Mouse (Mus musculus): ENCODE results near the gene Cse1l. TPM values are rescaled to one million over a fixed set of nuclear protein-coding genes. Genes with fewer than 3 reads are reported as not detected.

Gene Cse1l
- total and polyA plus RNA-seq, 3 experiments, result 76.0 to 165 (median 162) TPM

DNA sequence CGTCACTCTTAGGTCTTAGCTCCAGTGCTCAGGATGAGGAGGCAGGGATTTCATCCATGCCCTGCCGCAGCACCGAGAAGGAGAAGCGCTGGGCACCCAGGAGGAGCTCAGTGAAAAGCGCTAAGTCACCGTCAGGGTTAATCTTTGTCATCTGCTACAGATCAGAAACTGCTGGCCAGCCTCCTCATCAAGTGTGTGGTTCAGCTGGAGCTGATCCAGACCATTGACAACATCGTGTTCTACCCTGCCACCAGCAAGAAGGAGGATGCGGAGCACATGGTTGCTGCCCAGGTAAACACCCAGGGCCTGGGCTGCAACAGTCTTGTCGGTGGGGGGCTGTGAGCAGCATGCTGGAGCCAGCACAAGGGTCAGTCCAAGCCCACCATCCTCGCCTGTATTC is 20.2 kb upstream of the Cse1l start:
- Histone ChIP-seq H3K79me2 (replicated peaks; ENCODE audit: control insufficient read depth, extremely low read depth, insufficient read depth, poor library complexity, severe bottlenecking) (no peaks in the 10 kb centered on the region), H3K4me2 (ENCODE audit: insufficient read depth, low read depth, poor library complexity, severe bottlenecking) (no peak overlapping the region), H3K4me3 (replicated peaks in 1 of 3; ENCODE audit: low read depth in 2 of 3, low read length in 2 of 3, poor library complexity in 1 of 3) (no peak overlapping the region), H3K27ac (ENCODE audit: insufficient read depth, low read depth) (no peak overlapping the region), H3K27me3 (replicated peaks) (no peaks in the 10 kb centered on the region), H3K9ac (ENCODE audit: insufficient read depth, low read depth) (no peak overlapping the region), H3K36me3 (replicated peaks in 1 of 2; ENCODE audit: control insufficient read depth in 1 of 2, insufficient read depth in 1 of 2, low read length in 1 of 2) (peaks cover 29 to 72% of the 10 kb centered on the region in 2 experiments), H3K4me1 (ENCODE audit: control insufficient read depth in 1 of 2, insufficient read depth in 2 of 2) (peaks cover 0 to 3% of the 10 kb centered on the region in 2 experiments; a peak in 2 of 4 replicates), H3K9me3 (replicated peaks; ENCODE audit: low read length) (no peaks in the 10 kb centered on the region)
- in situ Hi-C loops (cut with MboI; ENCODE audit: low pct_ligation_motif_present, low pct_unique_long_range_greater_than_20kb, low sequenced_read_pairs) (no loop called here), dilution Hi-C loops (cut with MboI; ENCODE audit: extremely low pct_ligation_motif_present, extremely low pct_unique_long_range_greater_than_20kb, low sequenced_read_pairs) (no loop called here)
- TF ChIP-seq ZC3H11A (IDR thresholded peaks at IDR 0.05; ENCODE audit: low read depth, low read length) (no peak), NELFE (IDR thresholded peaks at IDR 0.05; ENCODE audit: low read depth, low read length) (no peak), E2F4 (IDR thresholded peaks at IDR 0.05; ENCODE audit: insufficient replicate concordance, low read depth, low read length) (no peak), JUND (conservative IDR thresholded peaks at IDR 0.05; ENCODE audit: low read depth, low read length) (no peak), ZMIZ1 (IDR thresholded peaks at IDR 0.05; ENCODE audit: low read depth, low read length) (no peak), KAT2A (IDR thresholded peaks at IDR 0.05; ENCODE audit: insufficient replicate concordance, low read length) (no peak), MEF2A (IDR thresholded peaks at IDR 0.05; ENCODE audit: borderline replicate concordance, low read depth, low read length) (no peak), PAX5 (IDR thresholded peaks at IDR 0.05; ENCODE audit: low read length) (no peak), HCFC1 (IDR thresholded peaks at IDR 0.05; ENCODE audit: low read depth, low read length) (no peak), POLR2A (IDR thresholded peaks at IDR 0.05; ENCODE audit: low read depth, low read length) (no peak)
- no peak for DNase-seq (ENCODE audit: extremely low read depth)

DNA sequence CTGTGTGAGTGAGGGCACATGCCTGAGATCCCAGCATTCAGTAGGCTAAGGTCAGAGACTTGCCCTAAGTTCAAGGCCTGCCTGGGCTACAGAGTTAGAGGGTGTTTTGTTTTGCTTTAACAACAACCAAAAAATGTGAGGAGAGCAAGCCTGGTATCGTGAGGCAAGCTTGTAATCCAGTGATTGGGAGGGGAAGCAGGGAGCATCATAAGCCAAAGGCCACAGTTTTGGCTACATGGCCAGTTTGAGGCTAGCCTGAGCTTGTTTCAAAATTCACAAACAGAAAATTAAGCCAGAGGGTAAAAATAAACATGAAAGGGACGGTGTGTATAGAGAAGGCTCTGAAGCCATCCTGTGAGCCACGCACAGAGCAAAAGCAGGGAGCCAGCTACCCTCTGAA is 19.6 kb upstream of the Cse1l start:
- no peak overlapping the region for H3K4me2 ChIP-seq (ENCODE audit: insufficient read depth, low read depth, poor library complexity, severe bottlenecking)
- H3K27ac ChIP-seq (ENCODE audit: insufficient read depth, low read depth), result no peak overlapping the region
- H3K4me1 ChIP-seq (ENCODE audit: control insufficient read depth in 1 of 2, insufficient read depth in 2 of 2), result peaks cover 0 to 3% of the 10 kb centered on the region in 2 experiments; a peak in 2 of 4 replicates
- TF ChIP-seq NELFE (IDR thresholded peaks at IDR 0.05; ENCODE audit: low read depth, low read length) (no peak), KAT2A (IDR thresholded peaks at IDR 0.05; ENCODE audit: insufficient replicate concordance, low read length) (no peak), MYC (IDR thresholded peaks at IDR 0.05; ENCODE audit: low read depth, low read length) (no peak), ZNF384 (IDR thresholded peaks at IDR 0.05; ENCODE audit: low read depth, low read length) (no peak), ZMIZ1 (IDR thresholded peaks at IDR 0.05; ENCODE audit: low read depth, low read length) (no peak), CHD1 (IDR thresholded peaks at IDR 0.05; ENCODE audit: low read depth, low read length) (no peak), ZC3H11A (IDR thresholded peaks at IDR 0.05; ENCODE audit: low read depth, low read length) (no peak), NRF1 (IDR thresholded peaks at IDR 0.05; ENCODE audit: low read depth, low read length) (no peak), PAX5 (IDR thresholded peaks at IDR 0.05; ENCODE audit: low read length) (no peak), ZKSCAN1 (IDR thresholded peaks at IDR 0.05; ENCODE audit: borderline replicate concordance, low read depth, low read length) (no peak), BHLHE40 (IDR thresholded peaks at IDR 0.05; ENCODE audit: low read depth, low read length) (no peak), TBP (conservative IDR thresholded peaks at IDR 0.05; ENCODE audit: low read depth, low read length) (no peak), MXI1 (IDR thresholded peaks at IDR 0.05; ENCODE audit: low read depth, low read length) (no peak), MAX (IDR thresholded peaks at IDR 0.05; ENCODE audit: low read length) (no peak), E2F4 (IDR thresholded peaks at IDR 0.05; ENCODE audit: insufficient replicate concordance, low read depth, low read length) (no peak), GABPA (IDR thresholded peaks at IDR 0.05; ENCODE audit: insufficient replicate concordance, low read depth, low read length) (no peak), UBTF (IDR thresholded peaks at IDR 0.05; ENCODE audit: low read depth, low read length) (no peak), TCF12 (IDR thresholded peaks at IDR 0.05; ENCODE audit: low read depth, low read length) (no peak), CHD2 (IDR thresholded peaks at IDR 0.05; ENCODE audit: low read length) (no peak), SIN3A (IDR thresholded peaks at IDR 0.05; ENCODE audit: low read length) (no peak)
- no peak overlapping the region for H3K9ac ChIP-seq (ENCODE audit: insufficient read depth, low read depth)
- in situ Hi-C loops (cut with MboI; ENCODE audit: low pct_ligation_motif_present, low pct_unique_long_range_greater_than_20kb, low sequenced_read_pairs) (no loop called here), dilution Hi-C loops (cut with MboI; ENCODE audit: extremely low pct_ligation_motif_present, extremely low pct_unique_long_range_greater_than_20kb, low sequenced_read_pairs) (no loop called here)
- H3K36me3 ChIP-seq (replicated peaks in 1 of 2; ENCODE audit: control insufficient read depth in 1 of 2, insufficient read depth in 1 of 2, low read length in 1 of 2), result peaks cover 29 to 72% of the 10 kb centered on the region in 2 experiments
- no peak for DNase-seq (ENCODE audit: extremely low read depth)
- no peaks in the 10 kb centered on the region for H3K27me3 ChIP-seq (replicated peaks)
- no peak overlapping the region for H3K4me3 ChIP-seq (replicated peaks in 1 of 3; ENCODE audit: low read depth in 2 of 3, low read length in 2 of 3, poor library complexity in 1 of 3)
- no peaks in the 10 kb centered on the region for H3K79me2 ChIP-seq (replicated peaks; ENCODE audit: control insufficient read depth, extremely low read depth, insufficient read depth, poor library complexity, severe bottlenecking)
- no peaks in the 10 kb centered on the region for H3K9me3 ChIP-seq (replicated peaks; ENCODE audit: low read length)
